Mouse (Mus musculus) midbrain, embryonic 15.5 days (tissue): ENCODE measurements at regions not wholly inside any gene's neighbourhood (a gene's known extent, or its start where the extent isn't known, plus 50 kb on each side); places are given as distances from the start of the nearest gene placed in this dataset.

Experiments
- ATAC-seq: fragments of 200-750 bp; cut with Nextera tagmentation; replicated peaks from 2 replicates; pipeline ENCODE4 v1.8.0; 2017; ENCODE audit warnings: moderate TSS enrichment
- H3K27ac ChIP-seq: fragments of 300-500 bp; sonication (generic); 2 replicates; pipeline ENCODE4 v1.5.1; 2015; ENCODE audit warnings: mild to moderate bottlenecking, inconsistent platforms
- H3K27me3 ChIP-seq: fragments of 300-500 bp; sonication (generic); replicated peaks from 2 replicates; pipeline ENCODE4 v1.6.1; 2015; ENCODE audit warnings: inconsistent platforms
- H3K36me3 ChIP-seq: fragments of 300-500 bp; sonication (generic); replicated peaks from 2 replicates; pipeline ENCODE4 v1.6.1; 2015; ENCODE audit warnings: inconsistent platforms
- H3K4me1 ChIP-seq: fragments of 300-500 bp; sonication (generic); 2 replicates; pipeline ENCODE4 v1.6.1; 2015; ENCODE audit warnings: inconsistent platforms
- H3K4me2 ChIP-seq: fragments of 300-500 bp; sonication (generic); 2 replicates; pipeline ENCODE4 v1.6.1; 2015; ENCODE audit warnings: inconsistent platforms, mild to moderate bottlenecking, moderate library complexity
- H3K4me3 ChIP-seq: fragments of 300-500 bp; sonication (generic); 2 replicates; pipeline ENCODE4 v1.5.1; 2015; ENCODE audit warnings: mild to moderate bottlenecking, inconsistent platforms
- H3K9ac ChIP-seq: fragments of 300-500 bp; sonication (generic); 2 replicates; pipeline ENCODE4 v1.6.1; 2015; ENCODE audit warnings: mild to moderate bottlenecking, inconsistent platforms
- H3K9me3 ChIP-seq: fragments of 300-500 bp; sonication (generic); 2 replicates; pipeline ENCODE4 v1.6.1; 2016; ENCODE audit warnings: inconsistent platforms
- WGBS: fragments of 180-500 bp; shearing (Covaris S2); methylation state at CpG from one replicate; pipeline ENCODE4 v1.1.7; 2015; ENCODE audit warnings: mixed read lengths; 5-methylcytosine and 5-hydroxymethylcytosine counted together

GRCm38 (mm10) chr13:11347787-11348501 is 758.8 kb downstream of the Ryr2 start:
- peak; percentile 76; the same call in 1 of the 2 replicates for ATAC-seq
- no peaks in the 10 kb centered on the region for H3K27me3 ChIP-seq
- 45% methylated on average over 6 of the region's 6 CpGs for WGBS
- no peaks in the 10 kb centered on the region for H3K9me3 ChIP-seq
- H3K36me3 ChIP-seq = no peaks in the 10 kb centered on the region
- H3K4me1 ChIP-seq = no peaks in the 10 kb centered on the region
- no peak overlapping the region for H3K9ac ChIP-seq
- no peak overlapping the region for H3K27ac ChIP-seq
- no peak overlapping the region for H3K4me2 ChIP-seq
- no peak overlapping the region for H3K4me3 ChIP-seq

GRCm38 (mm10) chr13:11344500-11344899 is 762.2 kb downstream of the Ryr2 start:
- no peaks in the 10 kb centered on the region for H3K4me1 ChIP-seq
- no peaks in the 10 kb centered on the region for H3K36me3 ChIP-seq
- H3K4me3 ChIP-seq = no peak overlapping the region
- no peak overlapping the region for H3K9ac ChIP-seq
- no peak overlapping the region for H3K27ac ChIP-seq
- 58% methylated on average over 2 of the region's 2 CpGs for WGBS
- no peak overlapping the region for H3K4me2 ChIP-seq
- ATAC-seq = no peak
- no peaks in the 10 kb centered on the region for H3K27me3 ChIP-seq
- no peaks in the 10 kb centered on the region for H3K9me3 ChIP-seq

- no peaks in the 10 kb centered on the region for H3K36me3 ChIP-seq
- WGBS = 47% methylated on average over 9 of the region's 9 CpGs
- peak; percentile 79 for ATAC-seq
- H3K9ac ChIP-seq = no peak overlapping the region
- H3K4me1 ChIP-seq = peaks cover 10% of the 10 kb centered on the region
- H3K9me3 ChIP-seq = no peaks in the 10 kb centered on the region
- peak overlapping the region; percentile 67; the same call in 1 of the 2 replicates for H3K27ac ChIP-seq
- no peak overlapping the region for H3K4me3 ChIP-seq
- H3K4me2 ChIP-seq = no peak overlapping the region
- no peaks in the 10 kb centered on the region for H3K27me3 ChIP-seq
Measured at GRCm38 (mm10) chr13:11338297-11338616, 768.5 kb downstream of the Ryr2 start.

GRCm38 (mm10) chr13:11337610-11338296 is 769.0 kb downstream of the Ryr2 start:
- Histone ChIP-seq H3K9ac (no peak overlapping the region), H3K36me3 (no peaks in the 10 kb centered on the region), H3K27me3 (no peaks in the 10 kb centered on the region), H3K4me1 (peaks cover 10% of the 10 kb centered on the region), H3K4me3 (no peak overlapping the region), H3K9me3 (no peaks in the 10 kb centered on the region), H3K4me2 (no peak overlapping the region), H3K27ac (peak overlapping the region; percentile 67; the same call in 1 of the 2 replicates)
- peak; percentile 76 for ATAC-seq
- 34% methylated on average over 4 of the region's 4 CpGs for WGBS

- no peak for ATAC-seq
- Histone ChIP-seq H3K9me3 (no peaks in the 10 kb centered on the region), H3K4me1 (peaks cover 10% of the 10 kb centered on the region), H3K27me3 (no peaks in the 10 kb centered on the region), H3K36me3 (no peaks in the 10 kb centered on the region), H3K27ac (no peak overlapping the region), H3K9ac (no peak overlapping the region), H3K4me2 (no peak overlapping the region), H3K4me3 (no peak overlapping the region)
- WGBS = 69% methylated on average over 3 of the region's 3 CpGs
Measured at GRCm38 (mm10) chr13:11336958-11337357, 769.8 kb downstream of the Ryr2 start.

- Histone ChIP-seq H3K27me3 (no peaks in the 10 kb centered on the region), H3K4me2 (no peak overlapping the region), H3K27ac (no peak overlapping the region), H3K36me3 (no peaks in the 10 kb centered on the region), H3K9ac (no peak overlapping the region), H3K9me3 (no peaks in the 10 kb centered on the region), H3K4me1 (no peaks in the 10 kb centered on the region), H3K4me3 (no peak overlapping the region)
- WGBS = 82% methylated on average over 4 of the region's 4 CpGs
- no peak for ATAC-seq
Measured at GRCm38 (mm10) chr13:11331991-11332390, 774.8 kb downstream of the Ryr2 start.

- H3K9ac ChIP-seq = no peak overlapping the region
- H3K4me3 ChIP-seq = no peak overlapping the region
- no peaks in the 10 kb centered on the region for H3K4me1 ChIP-seq
- H3K27me3 ChIP-seq = no peaks in the 10 kb centered on the region
- peak overlapping the region; percentile 10; the same call in 1 of the 2 replicates for H3K27ac ChIP-seq
- H3K9me3 ChIP-seq = no peaks in the 10 kb centered on the region
- WGBS = 54% methylated on average over 2 of the region's 2 CpGs
- no peaks in the 10 kb centered on the region for H3K36me3 ChIP-seq
- no peak overlapping the region for H3K4me2 ChIP-seq
- peak; percentile 70 for ATAC-seq
Measured at GRCm38 (mm10) chr13:11308716-11309115, 798.0 kb downstream of the Ryr2 start.

- 91% methylated on average over 2 of the region's 2 CpGs for WGBS
- Histone ChIP-seq H3K9ac (no peak overlapping the region), H3K36me3 (no peaks in the 10 kb centered on the region), H3K27ac (no peak overlapping the region), H3K27me3 (no peaks in the 10 kb centered on the region), H3K4me3 (no peak overlapping the region), H3K4me2 (no peak overlapping the region), H3K9me3 (no peaks in the 10 kb centered on the region), H3K4me1 (no peaks in the 10 kb centered on the region)
- ATAC-seq = no peak
Measured at GRCm38 (mm10) chr13:11295493-11295892, 811.3 kb downstream of the Ryr2 start.

- H3K27me3 ChIP-seq = no peaks in the 10 kb centered on the region
- H3K36me3 ChIP-seq = no peaks in the 10 kb centered on the region
- H3K4me2 ChIP-seq = no peak overlapping the region
- H3K27ac ChIP-seq = no peak overlapping the region
- H3K9ac ChIP-seq = no peak overlapping the region
- WGBS = 93% methylated on average over 1 of the region's 1 CpGs
- H3K4me1 ChIP-seq = no peaks in the 10 kb centered on the region
- H3K9me3 ChIP-seq = no peaks in the 10 kb centered on the region
- H3K4me3 ChIP-seq = no peak overlapping the region
- ATAC-seq = no peak
Measured at GRCm38 (mm10) chr13:11294689-11295088, 812.1 kb downstream of the Ryr2 start.

- Histone ChIP-seq H3K4me1 (no peaks in the 10 kb centered on the region), H3K27ac (no peak overlapping the region), H3K9ac (no peak overlapping the region), H3K36me3 (no peaks in the 10 kb centered on the region), H3K27me3 (no peaks in the 10 kb centered on the region), H3K4me2 (no peak overlapping the region), H3K9me3 (no peaks in the 10 kb centered on the region), H3K4me3 (no peak overlapping the region)
- no peak for ATAC-seq
Measured at GRCm38 (mm10) chr13:11293750-11294149, 813.0 kb downstream of the Ryr2 start.

- no peak for ATAC-seq
Measured at GRCm38 (mm10) chr13:11273896-11274295, 832.8 kb downstream of the Ryr2 start.

GRCm38 (mm10) chr13:11268673-11269340 is 837.9 kb downstream of the Ryr2 start:
- WGBS = 77% methylated on average over 5 of the region's 5 CpGs
- Histone ChIP-seq H3K4me2 (no peak overlapping the region), H3K9me3 (no peaks in the 10 kb centered on the region), H3K27ac (no peak overlapping the region), H3K36me3 (no peaks in the 10 kb centered on the region), H3K9ac (no peak overlapping the region), H3K4me3 (no peak overlapping the region), H3K4me1 (no peaks in the 10 kb centered on the region), H3K27me3 (no peaks in the 10 kb centered on the region)
- ATAC-seq = no peak

More at GRCm38 (mm10) chr13:11273896-11274295, 832.8 kb downstream of the Ryr2 start:
- Histone ChIP-seq H3K4me3 (no peak overlapping the region), H3K9me3 (no peaks in the 10 kb centered on the region), H3K27me3 (no peaks in the 10 kb centered on the region), H3K36me3 (no peaks in the 10 kb centered on the region), H3K9ac (no peak overlapping the region), H3K27ac (no peak overlapping the region), H3K4me1 (no peaks in the 10 kb centered on the region), H3K4me2 (no peak overlapping the region)
- WGBS = 45% methylated on average over 1 of the region's 1 CpGs
